Mouse (Mus musculus) Patski (cell line): ENCODE measurements around the gene Srebf1. TPM values are rescaled to one million over a fixed set of nuclear protein-coding genes. Genes with fewer than 3 reads are reported as not detected.

ENCODE experiments used
- ATAC-seq: fragments of 100-300 bp; one replicate; pipeline ENCODE4 v1.8.0; 2021
- CTCF ChIA-PET: fragments of 350-600 bp; sonication (Branson Sonifier 250); formaldehyde crosslinking; loops from one replicate; lab custom pipeline; 2022; ENCODE audit warnings: inconsistent platforms; lab: Charles Lee
- POLR2A ChIA-PET: fragments of 350-600 bp; sonication (Branson Sonifier 250); formaldehyde crosslinking; loops from one replicate; lab custom pipeline; 2022; ENCODE audit warnings: antibody characterized with exemption, inconsistent platforms; lab: Charles Lee
- DNase-seq: peaks from one replicate; pipeline ENCODE4 v3.0.0-alpha.2; 2011; ENCODE audit warnings: low read depth, low spot score
- H3K27me3 ChIP-seq: fragments of 371-371 bp; one replicate; pipeline ENCODE4 v1.5.1; 2021
- CTCF ChIP-seq: fragments of 100-300 bp; IDR thresholded peaks from one replicate; pipeline ENCODE4 v1.5.1; 2021
- in situ Hi-C: fragments of 300-500 bp; cut with MboI; formaldehyde crosslinking; loops from 3 replicates; pipeline ENCODE4 v1.11.1; 2018; ENCODE audit warnings: low pct_unique_long_range_greater_than_20kb, mixed read lengths
- polyA plus RNA-seq: library from polyadenylated mRNA; unstranded; gene quantifications from one replicate; pipeline ENCODE4 v1.2.3, GENCODE M21; 2021

Gene Srebf1
- polyA plus RNA-seq, 1 experiment from 2014 or later = 65.4 TPM

GRCm38 (mm10) chr11:60255181-60255580 lies 32.8 kb upstream of the Srebf1 start:
- in situ Hi-C loops = no loop called here
- DNase-seq (no peak), ATAC-seq (no peak)
- ChIA-PET CTCF (interaction anchor here (0.7 to 1.9 kb wide), 2 partner anchors 18 to 38 kb away, joined by 4 to 5 read pairs; no protein-coding TSS in a partner anchor), POLR2A (no interaction called here)
- no peak for TF ChIP-seq CTCF
- no peaks in the 10 kb centered on the region for H3K27me3 ChIP-seq

DNA sequence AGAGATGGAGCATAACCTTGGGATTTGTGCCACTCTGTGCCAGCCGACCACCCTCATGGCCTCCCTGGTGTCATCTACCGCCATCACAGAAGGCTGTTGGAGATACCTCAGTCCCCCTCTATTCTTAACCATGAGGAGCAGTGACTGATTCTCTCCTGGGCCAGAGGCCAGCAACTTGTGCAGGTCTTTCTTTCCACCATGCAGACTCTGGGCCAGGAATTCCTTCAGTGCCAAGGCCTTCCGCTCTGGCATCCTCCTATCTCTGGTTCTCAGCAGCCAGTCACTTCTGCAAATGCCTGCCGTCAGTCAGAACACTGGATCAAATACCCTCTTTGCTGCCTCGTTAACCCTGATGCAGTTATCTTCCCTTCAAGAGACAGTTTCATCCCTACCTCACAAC lies 31.9 kb upstream of the Srebf1 start:
- ChIA-PET CTCF (no interaction called here), POLR2A (no interaction called here)
- no peaks in the 10 kb centered on the region for H3K27me3 ChIP-seq
- no peak for TF ChIP-seq CTCF
- in situ Hi-C loops = loop anchor here (5.0 kb wide), 1 partner anchor 158 kb away; no protein-coding TSS in a partner anchor
- DNase-seq (no peak), ATAC-seq (no peak)

DNA sequence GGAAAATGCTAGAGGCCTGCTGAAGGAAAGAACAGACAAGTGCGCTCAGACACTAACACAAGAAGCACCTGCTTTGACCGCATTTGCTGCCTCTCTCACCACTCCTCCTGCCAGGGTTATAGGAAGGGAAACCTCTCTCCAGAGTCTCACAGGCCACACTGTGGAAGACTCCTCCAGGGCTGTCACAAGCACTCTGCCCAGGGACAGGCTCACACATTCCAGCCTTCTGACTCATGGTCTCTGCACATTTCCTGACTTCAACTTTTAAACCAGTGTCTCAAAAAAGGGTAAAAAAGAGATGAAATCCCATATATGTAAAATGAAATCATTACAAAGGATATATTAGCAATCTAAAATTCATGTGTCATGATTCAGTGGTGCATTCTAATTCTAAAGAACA lies 31.2 kb upstream of the Srebf1 start:
- H3K27me3 ChIP-seq = no peaks in the 10 kb centered on the region
- TF ChIP-seq CTCF = no peak
- ATAC-seq (no peak), DNase-seq (no peak)
- POLR2A ChIA-PET = no interaction called here
- in situ Hi-C loops = loop anchor here (5.0 kb wide), 1 partner anchor 159 kb away; no protein-coding TSS in a partner anchor
- CTCF ChIA-PET = no interaction called here

DNA sequence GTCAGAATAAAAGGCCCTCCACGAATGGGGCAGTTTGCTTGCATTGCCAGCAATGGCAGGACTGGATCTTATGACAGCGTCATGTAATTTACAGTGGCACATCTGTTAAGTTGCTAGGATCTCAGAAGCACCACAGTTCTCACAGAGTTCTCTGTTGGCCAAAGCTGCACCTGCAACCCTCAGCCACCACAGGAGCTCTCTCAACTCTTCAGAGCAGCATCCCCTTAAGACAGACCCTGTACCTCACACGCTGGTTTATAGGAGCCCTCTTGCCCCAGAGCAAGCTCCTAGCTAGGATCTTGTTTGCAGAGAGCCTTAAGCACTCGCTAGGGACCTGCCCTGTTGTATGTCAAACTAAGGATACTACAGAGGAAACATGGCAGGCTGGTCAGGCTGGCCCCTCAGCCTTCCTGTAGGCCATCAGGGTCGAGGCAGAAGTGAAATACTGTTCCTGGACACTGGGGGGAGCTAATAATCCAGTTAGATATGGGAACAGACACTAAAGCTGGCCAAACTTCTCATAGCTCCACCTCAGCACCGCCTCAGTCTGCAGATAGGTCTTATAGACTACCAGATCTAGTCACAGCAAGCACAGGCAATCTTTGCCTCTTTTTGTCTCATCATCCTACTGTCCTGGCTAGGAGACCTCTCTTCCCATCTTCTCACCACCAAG lies 28.7 kb upstream of the Srebf1 start:
- TF ChIP-seq CTCF = peak; percentile 65
- DNase-seq = no peak
- ChIA-PET CTCF (interaction anchor here (1.2 to 2.0 kb wide), 3 partner anchors 40 to 164 kb away, joined by 3 to 7 read pairs (median 6); no protein-coding TSS in a partner anchor), POLR2A (interaction anchor here (0.8 to 1.1 kb wide), 2 partner anchors 16 to 42 kb away, joined by 3 read pairs; no protein-coding TSS in a partner anchor)
- no peak for ATAC-seq
- H3K27me3 ChIP-seq = no peaks in the 10 kb centered on the region
- in situ Hi-C loops = loop anchor here (5.0 kb wide), 1 partner anchor 161 kb away; no protein-coding TSS in a partner anchor

- no peak for DNase-seq
- in situ Hi-C loops = loop anchor here (5.0 kb wide), 1 partner anchor 162 kb away; no protein-coding TSS in a partner anchor
- ChIA-PET POLR2A (interaction anchor here (0.6 to 1.1 kb wide), 3 partner anchors 43 to 269 kb away, joined by 3 to 6 read pairs (median 3); no protein-coding TSS in a partner anchor), CTCF (interaction anchor here (2.0 kb wide), 1 partner anchor 43 kb away, joined by 7 read pairs; no protein-coding TSS in a partner anchor)
- no peaks in the 10 kb centered on the region for H3K27me3 ChIP-seq
- ATAC-seq = no peak
- TF ChIP-seq CTCF = no peak
These were observed 27.5 kb upstream of the Srebf1 start for GRCm38 (mm10) chr11:60249885-60250284.

DNA sequence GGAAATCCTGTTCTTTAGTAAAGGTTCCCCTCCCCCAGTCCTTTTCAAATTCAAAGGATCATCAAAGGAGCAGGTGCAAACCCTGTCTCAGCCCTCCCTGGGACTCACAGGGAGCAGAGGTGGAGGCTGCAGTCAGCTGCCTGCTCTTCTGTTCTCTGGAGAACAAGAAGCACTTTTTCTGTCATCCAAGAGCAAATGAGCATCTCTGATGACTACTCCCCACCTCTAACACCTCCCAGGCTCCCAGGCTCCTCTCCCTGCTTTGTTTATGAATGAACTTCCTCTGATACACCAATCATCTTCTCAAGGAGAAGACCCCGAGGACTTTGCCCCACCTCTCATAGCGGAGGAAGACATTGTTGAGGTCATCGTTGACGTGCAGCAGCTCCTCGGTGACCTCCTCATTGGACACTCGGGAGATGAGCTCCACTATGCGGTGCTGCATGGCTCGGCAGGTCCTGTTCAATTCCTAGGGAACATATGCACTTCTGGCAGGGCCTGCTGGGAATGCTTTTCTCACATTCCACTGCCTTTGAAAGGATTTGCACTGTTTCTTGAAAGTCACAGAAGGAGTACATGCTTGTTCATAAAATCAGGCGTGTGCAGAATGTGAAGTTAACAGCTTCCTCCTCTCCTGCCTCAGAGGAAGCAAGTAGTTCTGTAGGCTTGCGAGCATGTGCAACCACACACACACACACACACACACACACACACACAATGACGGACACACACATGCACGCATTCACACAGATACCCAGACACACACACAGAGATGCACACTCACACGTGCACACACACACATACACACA lies 26.4 kb upstream of the Srebf1 start:
- ChIA-PET POLR2A (no interaction called here), CTCF (no interaction called here)
- no peak for DNase-seq

GRCm38 (mm10) chr11:60247753-60248550 lies 25.6 kb upstream of the Srebf1 start:
- ChIA-PET CTCF (no interaction called here), POLR2A (no interaction called here)
- ATAC-seq = no peak
- in situ Hi-C loops = no loop called here
- TF ChIP-seq CTCF = no peak
- DNase-seq = no peak
- no peaks in the 10 kb centered on the region for H3K27me3 ChIP-seq

More for the DNA sequence above, 26.4 kb upstream of the Srebf1 start:
- no peak for TF ChIP-seq CTCF
- in situ Hi-C loops = no loop called here
- no peak for ATAC-seq
- H3K27me3 ChIP-seq = no peaks in the 10 kb centered on the region

GRCm38 (mm10) chr11:60246077-60246476 lies 23.7 kb upstream of the Srebf1 start:
- in situ Hi-C loops = no loop called here
- no peak for DNase-seq
- no peak for TF ChIP-seq CTCF
- ChIA-PET CTCF (interaction anchor here (1.2 to 1.4 kb wide), 3 partner anchors 10 to 47 kb away, joined by 3 to 4 read pairs (median 4); no protein-coding TSS in a partner anchor), POLR2A (no interaction called here)
- no peak for ATAC-seq
- no peaks in the 10 kb centered on the region for H3K27me3 ChIP-seq

DNA sequence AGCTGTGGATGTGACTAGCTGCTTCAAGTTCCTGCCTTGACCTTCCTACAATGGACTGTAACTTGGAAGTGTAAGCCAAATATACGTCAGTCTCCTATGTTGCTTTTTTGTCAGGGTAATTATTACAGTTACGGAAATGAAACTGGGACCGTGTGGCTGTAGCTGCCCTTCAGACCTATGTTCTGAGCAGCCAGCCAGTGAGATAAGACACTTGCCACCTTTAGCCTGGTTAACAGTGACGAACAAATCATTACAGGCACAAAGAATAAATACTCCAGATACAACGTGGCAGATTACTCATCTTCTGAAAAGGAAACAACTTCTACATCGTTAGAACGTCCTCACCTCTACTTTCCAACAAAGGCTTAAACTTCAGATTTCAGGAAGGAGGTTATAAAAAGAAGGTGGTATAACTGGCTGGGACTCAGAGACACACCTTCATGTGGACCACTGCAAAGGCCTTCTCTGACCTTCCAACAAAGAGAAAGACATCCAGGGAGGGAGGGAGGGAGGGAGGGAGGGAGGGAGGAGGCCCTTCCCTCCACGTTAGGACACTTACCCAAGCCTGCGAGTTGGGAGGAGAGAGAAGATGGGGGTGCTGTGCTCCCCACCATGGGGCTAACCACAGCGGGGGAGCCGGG lies 22.2 kb upstream of the Srebf1 start:
- TF ChIP-seq CTCF = no peak
- H3K27me3 ChIP-seq = no peaks in the 10 kb centered on the region
- ChIA-PET CTCF (interaction anchor here (1.3 kb wide), 1 partner anchor 11 kb away, joined by 3 read pairs; no protein-coding TSS in a partner anchor), POLR2A (no interaction called here)
- DNase-seq = no peak
- in situ Hi-C loops = no loop called here
- no peak for ATAC-seq

- ATAC-seq (no peak), DNase-seq (no peak)
- POLR2A ChIA-PET = no interaction called here
- in situ Hi-C loops = no loop called here
- no peaks in the 10 kb centered on the region for H3K27me3 ChIP-seq
- CTCF ChIA-PET = interaction anchor here (1.6 kb wide), 1 partner anchor 17 kb away, joined by 3 read pairs; no protein-coding TSS in a partner anchor
- TF ChIP-seq CTCF = no peak
These were observed 18.1 kb upstream of the Srebf1 start for GRCm38 (mm10) chr11:60240509-60240908.
